Mouse (Mus musculus) E14TG2a.4 (cell line): Measurements from ENCODE around the gene Fstl4.

Source experiments
- CTCF ChIP-seq: conservative IDR thresholded peaks from 2 replicates; pipeline ENCODE4 v1.5.1; 2014; ENCODE audit warnings: low read length
- POU5F1 ChIP-seq: IDR thresholded peaks from 2 replicates; pipeline ENCODE4 v1.6.1; 2014; ENCODE audit warnings: low read length, borderline replicate concordance

- TF ChIP-seq CTCF (no peak), POU5F1 (no peak)
Observed at GRCm38 (mm10) chr11:53166478-53166877, 402.0 kb downstream of the Fstl4 start.
